Mouse (Mus musculus) ovary, postnatal 10 days (tissue): ENCODE data around the gene Aebp1.

Source experiments
- DNase-seq: peaks from one replicate; pipeline ENCODE4 v3.0.0; 2022; ENCODE audit warnings: low spot score

Aebp1 gene

GRCm38 (mm10) chr11:5893807-5894206 lies 32.1 kb downstream of the Aebp1 start:
- DNase-seq, result no peak

DNA sequence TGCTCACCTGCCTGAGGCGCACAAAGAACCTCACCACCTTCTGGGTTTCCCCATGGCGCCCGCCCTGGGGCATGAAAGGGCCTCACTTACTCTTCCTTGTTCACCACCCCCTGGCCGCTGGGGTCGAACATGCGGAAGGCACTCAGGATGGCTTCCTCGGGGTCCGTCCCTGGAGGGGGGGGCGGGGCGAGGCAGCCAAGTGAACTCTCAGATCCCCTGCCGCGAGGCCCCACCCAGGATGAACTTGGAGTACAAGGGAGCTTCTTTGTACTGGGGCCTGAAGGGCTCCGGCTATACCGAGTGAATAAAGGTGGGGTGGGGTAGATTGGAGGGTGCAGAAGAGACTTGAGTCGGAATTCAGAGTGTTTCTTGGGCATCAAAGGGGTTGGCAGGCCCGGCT lies 35.5 kb downstream of the Aebp1 start:
- DNase-seq, result no peak

- DNase-seq, result no peak
These were observed 36.1 kb downstream of the Aebp1 start for GRCm38 (mm10) chr11:5897839-5898238.

DNA sequence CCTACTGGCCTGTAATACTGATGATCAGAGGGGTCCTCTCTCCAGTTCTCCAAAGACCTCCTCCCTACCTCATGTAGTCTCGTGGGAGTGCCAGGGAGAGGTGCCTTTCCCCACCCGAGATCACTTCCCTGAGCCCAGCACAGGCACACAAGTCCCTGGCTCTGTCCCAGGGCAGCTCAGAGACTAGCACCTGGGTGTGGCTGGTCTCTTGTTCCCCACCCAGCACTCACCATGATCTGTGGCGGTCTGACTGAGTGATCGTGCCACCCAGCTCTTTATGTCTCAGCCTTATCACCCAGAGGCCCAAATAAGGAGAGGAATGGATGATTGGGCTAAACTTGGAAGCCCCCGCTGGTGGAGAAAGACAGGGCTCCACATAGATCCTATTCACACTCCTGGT lies 36.8 kb downstream of the Aebp1 start, which contains the start of gene Myl7:
TSS of gene Myl7 (minus strand) at position 252 of the 400 bp plus-strand sequence.
- DNase-seq, result no peak

GRCm38 (mm10) chr11:5899286-5899685 lies 37.5 kb downstream of the Aebp1 start:
- DNase-seq, result no peak

DNA sequence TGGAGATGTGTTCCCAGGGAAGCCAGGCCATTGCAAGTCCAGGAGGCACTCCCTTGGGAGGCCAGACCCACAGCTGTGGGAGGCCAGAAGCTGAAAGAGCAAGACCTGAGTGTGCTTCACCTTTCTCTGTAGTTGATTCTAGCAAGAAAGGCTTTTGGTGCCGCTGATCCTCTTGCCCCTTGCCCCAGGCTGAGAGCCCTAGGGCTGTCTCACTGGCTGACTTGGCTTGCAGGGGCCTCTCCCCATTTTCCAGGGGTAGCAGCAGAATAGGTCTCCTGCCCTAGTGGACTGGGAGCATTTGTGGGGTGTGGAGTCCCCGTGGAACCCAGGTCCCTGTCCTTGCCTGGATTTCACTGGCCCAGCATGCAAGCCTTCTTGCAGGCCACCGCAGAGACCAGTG lies 39.6 kb downstream of the Aebp1 start:
- DNase-seq, result no peak

- no peak for DNase-seq
These were observed 40.2 kb downstream of the Aebp1 start for GRCm38 (mm10) chr11:5901950-5902349.

DNA sequence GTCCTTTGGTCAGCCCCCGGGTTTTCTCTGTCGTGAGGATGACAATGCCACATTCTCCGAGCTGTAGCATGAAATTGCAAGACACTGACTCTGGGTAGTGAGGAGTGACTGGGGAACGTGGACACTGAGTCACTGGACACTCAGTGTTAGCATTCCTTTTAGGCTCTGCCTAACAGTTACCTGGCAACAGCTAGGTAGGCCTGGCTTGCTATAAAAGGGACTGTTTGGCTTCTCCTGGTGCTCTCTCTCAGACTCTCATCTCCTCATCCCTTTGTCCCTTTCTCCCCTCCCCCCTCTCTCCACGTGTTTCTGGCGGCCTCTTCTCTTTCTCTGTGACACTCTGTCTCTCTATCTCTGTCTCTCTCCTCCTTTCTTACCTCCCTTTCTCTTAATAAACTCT lies 40.6 kb downstream of the Aebp1 start:
- DNase-seq, result no peak

DNA sequence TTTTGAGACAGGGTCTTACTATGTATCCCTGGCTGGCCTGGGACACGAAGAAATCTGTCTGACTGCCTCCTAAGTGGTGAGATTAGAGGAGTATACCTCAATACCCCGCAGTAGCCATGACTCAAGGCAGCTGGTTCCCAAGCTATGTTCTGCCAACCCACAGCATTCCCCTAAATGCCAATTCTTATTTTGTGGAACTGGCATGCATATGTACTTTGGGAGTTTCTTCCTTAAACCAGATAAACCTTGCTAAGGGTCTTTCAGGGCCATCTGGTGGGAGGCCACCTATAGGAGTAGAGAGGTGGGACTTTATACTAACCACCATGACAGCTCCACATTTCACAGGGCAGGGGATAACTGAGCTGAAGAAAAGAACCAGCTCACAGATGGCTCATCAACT lies 42.1 kb downstream of the Aebp1 start:
- no peak for DNase-seq

DNA sequence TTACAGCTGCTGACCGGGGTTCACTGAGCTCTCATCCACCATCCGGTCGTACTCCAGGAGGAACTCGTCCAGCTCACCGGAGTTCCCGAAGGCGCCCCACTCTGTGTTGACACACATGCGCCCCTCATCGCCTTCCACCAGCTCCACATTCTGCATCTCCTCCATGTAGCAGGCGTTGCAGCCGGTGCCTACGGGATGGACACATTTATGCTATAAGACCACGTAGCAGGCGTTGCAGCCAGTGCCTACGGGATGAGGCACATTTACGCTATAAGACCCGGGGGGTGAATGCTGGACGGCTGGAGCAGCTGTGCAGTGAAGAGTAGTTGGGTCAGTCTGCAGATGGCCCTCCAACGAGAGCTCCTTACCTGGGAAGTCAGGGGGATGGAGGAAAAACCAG lies 42.6 kb downstream of the Aebp1 start:
- DNase-seq, result no peak

GRCm38 (mm10) chr11:5904871-5905270 lies 43.1 kb downstream of the Aebp1 start:
- DNase-seq, result no peak

DNA sequence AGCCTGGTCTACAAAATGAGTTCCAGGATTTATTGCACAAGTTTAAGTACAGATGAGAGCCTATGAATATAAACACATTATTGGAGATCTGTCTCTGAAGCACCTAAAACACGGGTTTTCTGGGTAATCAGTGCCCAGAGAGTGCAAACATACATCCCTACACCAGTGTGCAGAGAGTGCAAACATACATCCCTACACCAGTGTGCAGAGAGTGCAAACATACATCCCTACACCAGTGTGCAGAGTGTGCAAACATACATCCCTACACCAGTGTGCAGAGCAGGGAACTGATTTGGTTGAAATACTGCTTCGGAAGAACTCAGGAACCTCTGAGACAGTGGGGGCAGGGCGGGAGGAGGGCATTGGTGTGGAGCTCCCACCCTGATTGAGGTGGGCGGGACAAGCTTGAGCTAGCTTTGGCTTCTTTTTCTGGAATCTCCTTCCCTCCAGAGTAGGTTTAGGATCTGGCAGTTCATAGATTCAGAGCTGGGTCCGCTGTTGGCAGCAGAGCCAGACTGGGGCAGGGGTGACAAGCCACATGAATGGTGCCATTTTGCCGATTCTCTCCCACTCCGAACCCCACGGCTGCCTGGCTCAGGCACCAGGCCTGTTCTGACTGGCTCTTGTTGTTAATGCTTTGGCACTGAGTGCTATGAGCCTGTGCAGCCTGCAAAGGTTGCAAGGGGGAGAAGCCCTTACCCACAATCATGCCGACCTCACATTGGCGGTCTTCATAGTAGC lies 44.2 kb downstream of the Aebp1 start:
- DNase-seq, result no peak

GRCm38 (mm10) chr11:5907096-5907495 lies 45.3 kb downstream of the Aebp1 start:
- DNase-seq, result no peak

DNA sequence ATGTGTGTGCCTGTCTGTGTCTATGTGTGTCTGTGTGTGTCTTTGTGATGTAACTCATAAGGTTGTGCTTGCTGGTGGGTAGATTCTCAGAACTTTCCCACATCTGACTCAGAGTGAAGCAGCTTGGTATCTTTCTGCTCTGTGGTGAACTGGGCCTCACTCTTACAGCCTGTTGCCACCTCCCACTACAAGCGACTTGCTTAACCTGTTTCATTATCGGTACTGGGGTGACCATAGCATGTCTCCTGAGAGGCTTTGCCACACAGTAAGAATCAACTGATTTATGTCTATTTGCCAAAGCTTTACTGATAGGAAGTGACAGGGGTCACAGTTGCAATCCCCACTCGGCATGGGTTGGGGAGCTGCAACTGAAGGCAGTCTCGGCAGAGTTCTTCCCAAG lies 46.9 kb downstream of the Aebp1 start:
- DNase-seq, result no peak

DNA sequence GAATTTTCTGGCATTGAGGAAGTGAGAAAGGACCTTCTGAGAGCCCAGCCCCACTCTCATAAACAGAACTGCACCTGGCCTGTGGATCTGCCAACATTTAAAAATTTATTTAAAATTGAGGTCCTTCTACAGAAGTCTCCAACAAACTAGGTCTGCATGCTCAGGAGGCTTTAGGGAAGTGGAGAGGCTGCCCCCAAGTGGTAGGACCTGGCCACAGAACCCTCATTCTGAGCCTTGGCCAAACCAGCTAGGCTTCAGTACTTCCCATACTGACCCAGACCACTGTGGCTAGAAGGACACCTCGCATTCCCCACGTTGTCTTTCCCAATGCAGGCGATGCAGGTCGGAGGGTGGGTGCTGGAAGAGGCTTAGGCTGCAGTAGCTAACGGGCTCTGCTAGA lies 50.9 kb downstream of the Aebp1 start:
- DNase-seq, result no peak

- DNase-seq, result no peak
These were observed 51.5 kb downstream of the Aebp1 start for GRCm38 (mm10) chr11:5913256-5913655.

DNA sequence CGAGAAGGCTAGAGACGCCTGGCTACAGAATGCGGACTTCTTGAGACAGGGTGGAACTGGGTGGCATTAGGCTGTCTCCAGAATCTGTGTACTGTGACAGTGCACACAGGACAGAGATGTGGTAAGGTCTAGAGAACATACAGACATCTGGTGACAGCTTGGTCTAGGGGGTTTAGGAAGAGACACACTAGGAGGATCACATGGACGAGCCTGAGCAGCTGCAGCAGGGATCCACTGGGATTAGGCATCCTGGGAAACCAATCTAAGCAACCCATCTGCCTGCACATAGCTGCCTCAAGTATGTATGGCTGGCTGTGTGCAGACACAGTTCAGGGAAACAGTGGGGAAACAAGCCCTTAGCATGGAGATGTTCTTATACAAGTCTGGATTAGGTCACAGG lies 52.2 kb downstream of the Aebp1 start:
- no peak for DNase-seq

DNA sequence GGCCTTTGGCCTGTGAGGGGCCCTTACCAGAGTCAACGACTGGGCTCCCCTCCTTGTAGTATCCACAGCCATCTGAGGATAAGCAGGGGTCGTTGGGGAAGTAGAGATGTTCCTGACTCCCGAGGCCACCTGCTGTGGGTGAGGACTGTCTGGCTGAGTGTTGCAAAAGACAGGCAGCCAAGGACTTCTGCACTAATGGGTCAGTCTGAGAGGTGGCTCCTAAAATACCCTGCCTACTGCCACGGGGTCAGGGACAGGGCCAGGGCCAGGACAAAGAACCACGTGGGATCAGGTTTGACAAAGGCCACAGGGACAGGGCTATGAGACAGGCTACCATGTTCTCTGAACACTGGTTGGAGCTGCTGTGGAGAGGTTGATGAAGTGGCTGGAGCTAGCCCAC lies 53.2 kb downstream of the Aebp1 start:
- DNase-seq, result no peak

GRCm38 (mm10) chr11:5915429-5916177 lies 53.9 kb downstream of the Aebp1 start:
- DNase-seq, result no peak

DNA sequence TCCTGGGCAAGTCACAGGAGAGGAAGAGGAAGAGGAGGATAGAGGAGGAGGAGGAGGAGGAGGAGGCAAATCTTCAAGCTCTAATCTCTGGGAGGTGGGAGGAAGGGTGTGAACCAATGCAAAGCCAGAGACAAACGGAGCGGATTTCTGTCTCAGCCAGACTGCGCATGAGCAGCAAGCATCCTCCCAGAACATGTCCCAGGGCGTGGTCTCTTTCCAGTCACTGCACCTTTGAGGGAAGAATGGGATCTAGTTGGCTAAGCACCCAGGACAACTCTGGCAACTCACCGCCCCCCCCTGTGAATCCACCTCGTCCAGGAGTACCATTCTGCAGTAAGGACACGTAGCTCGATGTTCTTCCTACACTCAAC lies 54.4 kb downstream of the Aebp1 start:
- DNase-seq, result no peak

- no peak for DNase-seq
These were observed 56.4 kb downstream of the Aebp1 start for GRCm38 (mm10) chr11:5918111-5918510.

GRCm38 (mm10) chr11:5919606-5920005 lies 57.9 kb downstream of the Aebp1 start:
- DNase-seq, result no peak

GRCm38 (mm10) chr11:5920323-5920960 lies 58.7 kb downstream of the Aebp1 start:
- no peak for DNase-seq
